Mouse (Mus musculus) bone marrow macrophage, adult 2 months (primary cell): ENCODE measurements at regions not wholly inside any gene's neighbourhood (a gene's known extent, or its start where the extent isn't known, plus 50 kb on each side); places are given as distances from the start of the nearest gene placed in this dataset.

Experiments used
- H3K27ac ChIP-seq: 2 replicates; pipeline ENCODE4 v1.5.1; 2012; ENCODE audit warnings: low read depth, low read length; ENCODE audit not compliant: insufficient read depth
- H3K4me1 ChIP-seq: 2 replicates; pipeline ENCODE4 v1.6.1; 2012; ENCODE audit warnings: low read length; ENCODE audit not compliant: control insufficient read depth, insufficient read depth
- H3K4me3 ChIP-seq: 2 replicates; pipeline ENCODE4 v1.5.1; 2012; ENCODE audit warnings: mild to moderate bottlenecking, low read length, moderate library complexity; ENCODE audit not compliant: insufficient read depth
- CTCF ChIP-seq: IDR thresholded peaks from 2 replicates; pipeline ENCODE4 v1.5.1; 2012; ENCODE audit warnings: low read depth, mild to moderate bottlenecking, low read length, moderate library complexity
- POLR2A ChIP-seq: IDR thresholded peaks from 2 replicates; pipeline ENCODE4 v1.6.1; 2012; ENCODE audit warnings: mild to moderate bottlenecking, low read depth, low read length, borderline replicate concordance

DNA sequence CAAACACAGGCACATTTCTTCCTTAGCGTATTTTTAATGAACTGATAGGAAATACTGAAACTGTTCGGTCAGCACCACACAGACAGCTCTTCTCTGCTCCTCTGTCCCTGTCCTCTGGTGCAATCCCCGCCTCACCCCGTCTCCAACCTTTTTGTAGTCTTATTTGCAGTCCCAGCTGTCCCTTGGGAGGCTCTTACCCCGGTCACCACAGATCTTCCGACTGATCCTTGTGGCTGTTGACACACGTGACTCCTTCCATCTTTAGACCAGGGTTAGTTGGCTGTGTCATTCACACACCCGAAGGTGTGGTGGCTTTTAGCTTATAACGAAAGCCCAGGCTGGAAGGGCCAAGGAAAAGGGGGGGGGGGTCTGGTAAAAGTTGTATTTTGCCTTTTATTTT is 56.4 kb downstream of the Cyp26a1 start:
- no peak overlapping the region for H3K4me3 ChIP-seq
- TF ChIP-seq CTCF = no peak
- TF ChIP-seq POLR2A = no peak

DNA sequence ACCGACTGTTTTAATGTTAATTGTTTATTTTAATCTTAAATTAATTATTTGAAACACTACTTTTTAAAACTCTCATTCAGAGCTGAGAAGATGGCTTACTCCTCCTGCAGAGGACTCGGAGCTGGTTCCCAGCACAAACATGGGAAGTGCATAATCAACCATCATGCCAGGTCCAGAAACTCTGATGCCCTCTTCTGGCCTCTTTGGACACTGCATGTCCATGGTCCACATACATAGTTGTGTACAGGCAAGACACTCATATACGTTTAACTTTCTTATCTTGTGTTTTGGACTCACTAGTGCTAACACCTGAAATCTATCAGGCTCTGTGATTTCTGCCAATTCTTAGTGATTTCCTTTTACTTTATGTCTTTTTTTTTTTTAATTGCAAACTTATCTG is 57.8 kb downstream of the Cyp26a1 start:
- Histone ChIP-seq H3K4me1 (peaks cover 3% of the 10 kb centered on the region; the same call in 1 of the 2 replicates), H3K27ac (no peak overlapping the region), H3K4me3 (no peak overlapping the region)
- no peak for TF ChIP-seq CTCF
- TF ChIP-seq POLR2A = no peak

More for the DNA sequence above, 56.4 kb downstream of the Cyp26a1 start:
- H3K27ac ChIP-seq = no peak overlapping the region
- H3K4me1 ChIP-seq = 0 out of 2 replicates have a peak, but pooled peaks cover under 1% of the 10 kb centered on the region

DNA sequence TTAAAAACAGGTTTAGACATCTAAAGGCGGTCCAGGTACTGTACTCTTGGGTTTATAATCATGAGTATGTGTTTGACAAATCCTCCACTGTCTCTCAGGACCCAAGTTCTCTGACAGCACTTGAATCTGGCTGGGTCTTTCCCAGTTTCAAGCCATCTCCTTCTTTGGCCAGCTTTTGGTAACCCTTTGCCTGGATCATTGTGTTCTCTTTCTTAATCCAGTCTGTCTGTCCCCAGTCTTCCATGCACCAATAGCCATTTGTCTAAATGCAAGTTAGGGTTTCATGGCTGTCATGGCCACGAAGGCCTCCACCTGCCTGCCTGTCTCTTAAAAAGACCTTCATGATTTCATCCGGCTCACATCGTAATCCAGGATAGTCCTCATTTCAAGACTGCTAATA is 71.8 kb downstream of the Cyp26a1 start:
- Histone ChIP-seq H3K27ac (no peak overlapping the region), H3K4me3 (no peak overlapping the region), H3K4me1 (no peaks in the 10 kb centered on the region)
- TF ChIP-seq POLR2A = no peak
- no peak for TF ChIP-seq CTCF

DNA sequence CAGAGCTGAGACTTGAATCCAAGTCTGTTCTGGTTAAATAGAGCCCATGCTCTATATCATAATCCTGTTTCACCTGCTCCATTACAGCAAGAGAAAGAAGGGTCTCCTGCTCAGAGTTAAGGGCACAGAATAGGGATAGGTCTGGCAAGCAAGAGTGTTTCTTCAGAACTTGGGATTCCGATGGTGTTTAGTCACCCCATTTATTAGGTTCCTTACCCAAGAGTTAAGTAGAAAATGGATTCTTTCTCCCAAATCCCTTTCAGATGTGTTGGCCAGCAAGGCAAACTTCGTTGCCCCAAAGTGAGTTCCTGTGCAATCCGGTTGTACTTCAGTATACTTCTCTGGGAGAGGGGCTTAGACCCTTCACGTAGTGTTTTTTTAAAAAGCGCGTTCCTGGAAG is 74.4 kb downstream of the Cyp26a1 start:
- Histone ChIP-seq H3K4me1 (no peaks in the 10 kb centered on the region), H3K27ac (no peak overlapping the region), H3K4me3 (no peak overlapping the region)
- no peak for TF ChIP-seq CTCF
- no peak for TF ChIP-seq POLR2A

DNA sequence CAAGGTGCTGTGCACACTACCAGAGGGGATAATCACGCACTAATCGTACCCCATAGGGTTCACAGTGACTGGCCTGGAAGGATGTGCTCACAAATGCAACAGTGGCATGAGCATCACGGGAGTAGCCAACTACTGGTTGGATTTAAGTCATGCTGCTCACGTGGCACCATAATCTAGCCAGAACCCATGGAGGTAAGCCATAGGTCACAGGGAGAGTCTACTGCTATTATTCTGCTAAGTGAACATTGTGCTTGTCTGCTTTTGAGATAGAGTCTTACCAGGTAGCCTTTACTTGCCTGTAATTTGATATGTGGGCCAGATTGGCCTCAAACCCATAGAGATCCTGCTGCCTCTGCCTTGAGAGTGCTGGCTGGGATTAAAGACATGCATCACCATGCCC is 77.0 kb downstream of the Cyp26a1 start:
- TF ChIP-seq POLR2A = no peak
- no peak overlapping the region for H3K27ac ChIP-seq
- no peaks in the 10 kb centered on the region for H3K4me1 ChIP-seq
- no peak overlapping the region for H3K4me3 ChIP-seq

DNA sequence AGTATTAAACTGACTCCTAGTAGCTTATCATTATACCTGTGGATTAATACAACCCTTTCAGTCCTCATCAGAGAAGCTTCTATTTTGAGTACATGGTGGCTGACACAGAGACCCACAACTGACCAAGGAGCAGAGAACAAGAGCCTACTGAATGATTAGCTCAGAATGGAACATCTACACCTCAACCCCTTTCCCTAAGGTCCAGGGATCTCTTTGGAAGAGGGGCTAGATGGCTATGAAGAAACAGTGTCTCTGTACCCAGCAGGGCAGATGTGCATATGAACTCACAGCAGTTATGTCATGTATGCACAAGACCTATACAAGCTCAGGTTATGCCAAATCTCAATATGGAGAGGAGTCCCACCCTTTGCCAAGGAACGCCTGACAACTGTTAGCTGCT is 77.4 kb downstream of the Cyp26a1 start:
- Histone ChIP-seq H3K27ac (no peak overlapping the region), H3K4me3 (no peak overlapping the region), H3K4me1 (no peaks in the 10 kb centered on the region)
- TF ChIP-seq POLR2A = no peak
- no peak for TF ChIP-seq CTCF

DNA sequence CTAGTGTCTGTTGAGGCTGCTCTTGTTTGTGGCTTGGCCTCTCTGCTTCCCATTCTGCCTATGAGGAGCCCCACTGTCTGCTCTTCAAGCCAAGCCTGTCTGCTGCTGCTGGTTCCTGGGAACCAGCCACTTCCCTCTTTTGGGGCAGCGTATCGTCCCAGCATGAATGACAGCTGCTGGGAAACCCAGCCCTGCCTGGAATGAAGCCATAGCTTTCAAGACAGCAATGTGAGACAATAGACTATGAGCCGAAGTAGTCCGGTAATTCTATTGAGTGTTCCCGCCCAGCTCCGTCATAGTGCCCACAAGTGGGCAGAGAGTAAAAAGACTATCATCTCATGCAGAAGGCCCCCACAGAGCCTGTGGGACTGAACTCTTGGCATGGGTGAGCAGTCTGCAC is 80.4 kb downstream of the Cyp26a1 start:
- no peak overlapping the region for H3K27ac ChIP-seq

DNA sequence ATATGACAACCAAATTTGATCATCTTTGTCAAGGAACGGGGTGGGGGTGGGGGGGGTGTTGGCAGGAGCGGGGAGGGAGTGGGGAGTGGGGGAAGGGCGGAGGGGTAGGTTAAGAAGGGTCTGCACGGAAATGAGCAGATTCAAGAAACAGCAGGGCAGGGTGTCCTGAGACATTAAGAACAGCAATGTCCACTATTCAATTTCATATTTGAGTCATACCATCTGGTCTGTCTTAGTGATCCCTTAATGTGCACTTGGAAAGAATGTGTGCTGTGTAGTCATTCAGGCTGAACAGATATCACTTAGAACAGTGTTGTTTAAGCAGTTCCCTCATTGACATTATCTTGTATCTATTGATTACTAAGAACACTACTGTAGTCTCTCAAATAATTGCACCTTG is 81.0 kb downstream of the Cyp26a1 start:
- H3K4me3 ChIP-seq = no peak overlapping the region
- H3K27ac ChIP-seq = no peak overlapping the region
- no peaks in the 10 kb centered on the region for H3K4me1 ChIP-seq
- no peak for TF ChIP-seq CTCF
- no peak for TF ChIP-seq POLR2A

More for the DNA sequence above, 80.4 kb downstream of the Cyp26a1 start:
- Histone ChIP-seq H3K4me3 (no peak overlapping the region), H3K4me1 (no peaks in the 10 kb centered on the region)
- no peak for TF ChIP-seq POLR2A
- TF ChIP-seq CTCF = no peak

DNA sequence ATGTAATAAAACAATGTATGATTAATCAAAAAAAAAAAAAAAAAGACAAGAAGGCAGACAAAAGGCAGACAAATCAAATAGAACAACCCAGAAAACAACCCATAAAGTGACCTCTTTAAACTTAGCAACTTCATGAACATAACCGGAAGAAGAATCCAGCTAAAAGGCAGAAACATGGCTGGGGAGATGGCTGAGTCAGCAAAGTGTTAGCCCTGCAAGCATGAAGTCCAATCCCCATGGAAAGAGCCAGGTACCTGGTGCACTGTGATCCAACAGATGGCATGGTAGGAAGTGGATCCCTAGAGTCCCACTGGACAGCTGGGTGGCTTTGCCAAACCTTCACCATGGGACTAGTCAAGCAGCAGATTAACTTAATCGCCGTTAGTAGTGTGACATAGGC is 90.9 kb downstream of the Cyp26a1 start:
- TF ChIP-seq CTCF (no peak), POLR2A (no peak)
- no peak overlapping the region for H3K27ac ChIP-seq
- H3K4me3 ChIP-seq = no peak overlapping the region
- no peaks in the 10 kb centered on the region for H3K4me1 ChIP-seq

DNA sequence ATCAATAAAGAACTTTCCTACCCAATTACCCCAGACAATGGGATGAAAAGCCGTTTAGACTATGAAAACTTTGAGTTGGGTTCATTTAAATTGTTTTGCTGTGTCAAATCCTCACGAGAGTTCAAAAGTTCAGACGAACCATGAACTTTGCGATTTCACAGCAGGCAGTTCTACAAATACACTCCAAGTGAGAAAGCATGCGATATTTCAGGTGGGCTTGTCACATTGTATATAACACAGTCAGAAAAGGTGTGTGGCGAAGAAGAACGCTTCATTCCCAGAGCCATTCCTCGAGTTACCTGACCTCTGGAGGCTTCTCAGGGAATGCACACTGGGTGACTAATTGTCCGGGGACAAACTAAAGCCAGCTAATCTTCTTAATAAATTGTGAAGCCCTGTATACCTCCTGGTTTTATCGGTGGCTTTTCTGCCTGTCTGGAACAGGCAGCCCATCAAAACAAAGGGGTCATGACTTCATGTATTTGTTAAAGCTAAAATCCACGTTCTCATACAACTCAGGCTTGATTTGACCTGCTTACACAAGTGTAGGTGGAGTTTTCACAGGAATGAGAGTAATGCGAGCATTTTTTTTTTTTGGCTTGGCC is 92.1 kb downstream of the Cyp26a1 start:
- Histone ChIP-seq H3K4me3 (no peak overlapping the region), H3K27ac (no peak overlapping the region), H3K4me1 (no peaks in the 10 kb centered on the region)
- TF ChIP-seq CTCF (no peak), POLR2A (no peak)

DNA sequence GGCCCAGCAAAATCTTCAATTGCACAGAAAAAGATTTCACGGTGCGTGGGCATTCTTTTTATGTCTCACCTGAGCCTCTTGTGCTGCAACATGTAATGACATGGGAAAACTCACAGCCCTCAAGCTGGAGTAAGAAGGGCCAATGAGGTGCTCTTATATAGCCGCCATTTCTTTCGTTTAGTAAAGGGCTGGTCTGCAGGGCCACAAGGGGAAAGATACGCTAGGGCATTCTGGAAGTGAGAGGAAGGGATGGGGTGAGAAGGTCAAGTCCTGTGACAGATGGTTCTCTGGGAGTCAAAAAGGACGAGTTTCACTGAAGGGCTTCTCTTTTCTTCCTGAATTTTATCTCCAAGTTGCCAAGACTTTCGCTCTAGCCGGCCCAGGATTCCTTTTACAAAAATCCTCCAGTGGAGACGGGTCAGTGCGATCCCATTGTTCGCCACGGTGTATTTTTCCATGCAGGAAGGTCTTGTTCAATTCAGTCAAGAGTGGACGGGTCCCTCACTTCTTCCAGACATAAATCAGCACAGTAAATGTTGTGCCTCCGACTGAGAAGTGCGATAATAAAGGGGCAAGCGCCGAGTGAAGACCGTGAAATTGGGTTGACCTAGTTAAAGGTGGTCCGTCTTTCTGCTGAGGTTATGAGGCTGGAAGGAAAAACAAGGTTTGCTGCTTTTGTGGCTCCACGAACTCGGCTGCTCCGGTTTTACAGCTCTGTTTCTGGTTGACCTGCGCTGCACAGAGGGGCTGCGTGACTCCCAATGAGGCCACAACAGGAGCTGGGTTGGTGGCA is 92.9 kb downstream of the Cyp26a1 start:
- TF ChIP-seq POLR2A = no peak
- no peak for TF ChIP-seq CTCF
- Histone ChIP-seq H3K4me3 (no peak overlapping the region), H3K4me1 (no peaks in the 10 kb centered on the region), H3K27ac (no peak overlapping the region)
